Mouse (Mus musculus): ENCODE measurements around the gene Gm10778.
"Not testable (repeated sequence)": the region's sequence is repeated elsewhere in the genome, so short reads cannot be mapped to it uniquely, and the experiment has no call there.

The Gm10778 gene

DNA sequence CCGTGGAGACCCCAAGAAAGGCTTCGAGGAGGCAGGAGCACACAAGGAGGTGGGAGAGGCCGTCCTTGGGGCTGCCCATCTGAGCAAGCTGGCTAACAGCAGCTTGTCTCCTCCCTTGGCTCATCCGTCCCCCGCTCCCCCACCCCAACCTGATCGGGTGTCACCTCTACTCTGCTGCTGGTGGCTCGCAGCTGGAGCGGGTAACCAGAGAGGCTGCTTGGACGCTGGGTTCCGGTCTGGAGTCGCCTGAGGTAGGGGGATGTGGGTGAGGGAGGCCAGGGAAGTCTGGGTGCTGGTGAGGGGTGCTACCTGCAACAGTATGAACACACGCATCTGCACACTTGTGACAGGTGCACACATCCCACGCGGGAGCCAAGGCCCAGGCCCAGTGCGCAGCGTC lies 20.5 kb upstream of the Gm10778 start, which contains the start of gene Ankrd24:
Ankrd24 (plus strand) TSS at position 151 of the 400 bp plus-strand sequence.
- no peak for DNase-seq (ENCODE audit: low spot score)

DNA sequence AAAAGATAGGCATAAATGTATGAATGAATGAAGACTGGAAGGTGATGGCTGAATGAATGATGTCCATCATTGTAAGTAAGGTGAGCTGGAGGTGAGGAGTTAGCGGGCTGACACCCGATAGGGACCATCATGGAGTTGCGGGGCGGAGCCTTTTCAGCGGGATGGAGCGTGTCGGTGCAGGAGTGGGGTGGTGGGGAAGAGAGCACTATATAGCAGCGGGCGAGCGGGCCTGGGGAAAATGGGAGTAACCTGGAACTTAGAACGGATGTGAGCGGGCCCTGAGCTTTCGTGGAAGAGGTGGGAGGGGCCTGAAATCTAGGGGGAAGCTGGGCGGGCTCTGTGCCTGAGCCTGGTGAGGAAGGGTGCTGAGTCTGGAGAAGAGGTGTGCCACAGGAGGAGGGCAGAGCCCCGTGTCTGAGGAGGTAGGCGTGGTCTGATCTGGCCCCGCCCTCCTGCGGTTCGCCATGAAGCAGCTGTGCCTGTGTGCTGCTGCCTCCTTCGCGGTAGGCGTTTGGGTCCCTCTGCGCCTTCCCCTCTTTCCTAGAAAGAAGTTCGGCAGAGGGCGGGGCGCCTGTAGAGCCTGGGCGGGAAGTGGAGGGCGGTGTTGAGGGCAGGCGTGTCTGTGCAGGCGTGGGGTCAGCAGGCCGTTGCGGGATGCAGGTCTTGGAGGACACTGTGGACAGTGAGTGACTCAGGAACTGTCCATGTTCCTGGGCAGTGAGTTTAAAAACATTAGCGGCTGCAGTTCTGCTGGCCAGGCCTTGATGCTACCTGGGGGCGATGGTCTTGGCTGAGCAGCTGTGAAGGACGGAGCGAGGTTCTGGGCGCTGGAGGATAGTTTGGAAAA lies 15.4 kb upstream of the Gm10778 start:
- DNase-seq (ENCODE audit: low spot score), result peak; percentile 87

DNA sequence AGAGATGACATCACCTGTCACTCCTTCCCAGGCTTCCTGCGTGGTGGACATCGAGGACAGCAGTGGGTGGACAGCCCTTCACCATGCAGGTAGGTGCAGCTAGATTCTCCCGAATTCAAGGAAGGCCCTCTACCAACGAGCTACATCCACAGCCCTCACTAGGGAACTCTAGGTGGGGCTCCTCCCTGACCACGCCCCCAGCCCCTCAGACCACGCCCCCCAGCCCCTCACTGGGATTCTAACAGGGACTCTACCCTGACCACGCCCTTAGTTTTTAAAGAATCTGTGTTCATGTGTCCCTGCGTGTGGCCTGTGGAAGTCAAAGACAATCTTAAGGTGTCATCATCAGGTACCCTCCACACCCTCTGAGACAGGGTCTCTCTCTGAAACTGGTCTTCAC lies 12.5 kb upstream of the Gm10778 start:
- no peak for DNase-seq (ENCODE audit: low spot score)

DNA sequence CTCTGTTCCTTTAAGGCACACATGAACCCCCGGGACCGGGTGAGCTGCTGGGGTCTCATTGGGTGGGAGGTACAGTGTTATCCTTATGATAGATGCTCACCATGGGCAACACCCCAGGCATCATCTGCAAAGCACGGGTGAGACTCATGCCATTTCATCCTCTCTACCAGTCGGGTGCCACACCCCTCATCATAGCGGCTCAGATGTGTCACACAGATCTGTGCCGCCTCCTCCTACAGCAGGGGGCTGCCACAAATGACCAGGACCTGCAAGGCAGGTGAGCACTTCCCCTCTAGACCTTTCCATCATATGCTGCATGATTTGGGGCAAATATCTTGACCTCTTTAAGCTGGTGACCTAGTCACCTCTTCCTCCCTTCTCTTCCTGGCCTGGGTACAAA lies 10.8 kb upstream of the Gm10778 start:
- no peak for DNase-seq (ENCODE audit: low spot score)

DNA sequence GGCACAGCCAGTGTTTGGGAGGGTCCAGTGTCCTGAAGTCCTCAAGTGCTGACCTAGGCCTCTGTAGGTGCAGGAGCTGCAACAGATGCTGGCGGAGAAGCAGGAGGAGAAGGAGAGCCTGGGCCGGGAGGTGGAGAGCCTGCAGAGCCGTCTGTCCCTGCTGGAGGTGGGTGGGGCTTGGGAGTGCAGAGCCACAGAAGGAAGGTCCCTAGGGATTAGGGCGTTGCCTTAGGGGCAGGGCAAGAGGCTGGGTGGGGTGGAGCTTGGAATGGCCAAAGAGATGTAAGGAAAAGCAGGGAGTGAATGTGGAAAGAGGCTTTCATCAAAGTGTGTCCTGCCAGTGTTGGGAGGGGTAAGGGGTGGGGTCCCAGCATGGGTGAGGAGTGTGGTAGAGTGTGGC lies 8.0 kb upstream of the Gm10778 start:
- DNase-seq (ENCODE audit: low spot score), result not testable (repeated sequence)

DNA sequence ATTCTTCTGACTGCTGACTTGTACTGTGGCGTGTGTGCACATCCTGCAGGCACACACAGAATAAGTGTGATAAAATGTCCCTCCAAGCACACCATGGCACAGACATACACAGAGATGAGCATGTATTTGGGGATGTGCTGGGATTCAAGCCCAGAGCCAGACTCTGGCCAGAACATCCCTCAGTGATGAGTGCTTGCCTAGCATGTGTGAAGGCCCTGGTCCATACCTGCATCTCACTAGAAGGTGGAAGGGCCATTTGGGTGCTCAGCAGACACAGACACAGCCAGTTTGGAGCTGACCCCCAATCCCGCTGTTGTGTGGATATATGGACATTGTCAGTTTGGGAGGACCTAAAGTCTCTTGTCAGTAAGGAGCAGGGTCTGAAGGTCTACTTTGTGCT lies 7.3 kb upstream of the Gm10778 start:
- DNase-seq (ENCODE audit: low spot score), result no peak

- no peak for DNase-seq (ENCODE audit: low spot score)
These were observed 6.7 kb upstream of the Gm10778 start for GRCm38 (mm10) chr10:81641978-81642647.

DNA sequence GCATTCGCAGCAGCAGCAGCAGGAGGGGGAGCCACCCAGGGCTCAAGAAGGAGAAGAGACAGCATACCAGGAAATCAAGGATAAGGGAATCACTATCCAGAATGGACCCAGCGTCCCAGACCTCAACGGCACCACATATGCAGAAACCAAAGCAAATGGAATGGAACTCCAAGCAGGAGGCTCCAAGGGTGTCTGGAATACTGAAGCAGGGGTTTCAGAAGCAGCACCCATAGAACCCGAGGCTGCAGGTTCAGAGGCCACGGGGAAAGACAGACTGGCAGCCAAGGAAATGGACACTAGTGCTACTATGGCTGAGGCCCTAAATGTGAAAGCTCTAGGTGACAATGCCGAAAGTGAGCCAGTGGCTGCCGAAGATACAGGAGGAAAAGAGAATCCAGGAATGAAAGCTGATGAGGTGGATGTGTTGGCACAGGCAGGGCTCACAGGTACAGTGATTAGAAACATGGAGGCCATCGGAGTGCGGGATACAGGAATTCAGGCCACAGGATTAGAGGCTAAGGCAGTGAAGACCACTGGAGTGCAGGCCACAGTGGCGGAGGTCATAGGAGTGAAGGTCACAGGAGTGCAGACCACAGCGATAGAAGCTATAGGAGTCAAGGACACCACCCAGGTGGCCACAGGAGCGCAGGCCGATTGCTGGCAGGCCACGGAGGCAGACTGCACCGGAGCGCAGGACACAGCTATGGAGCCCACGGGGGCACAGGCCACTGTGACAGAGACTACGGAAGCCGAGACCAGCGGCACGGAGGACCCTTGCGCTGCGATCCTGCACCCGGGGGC lies 6.0 kb upstream of the Gm10778 start:
- DNase-seq (ENCODE audit: low spot score), result no peak

GRCm38 (mm10) chr10:81643449-81644055 lies 5.3 kb upstream of the Gm10778 start:
- DNase-seq (ENCODE audit: low spot score), result peak; percentile 95

DNA sequence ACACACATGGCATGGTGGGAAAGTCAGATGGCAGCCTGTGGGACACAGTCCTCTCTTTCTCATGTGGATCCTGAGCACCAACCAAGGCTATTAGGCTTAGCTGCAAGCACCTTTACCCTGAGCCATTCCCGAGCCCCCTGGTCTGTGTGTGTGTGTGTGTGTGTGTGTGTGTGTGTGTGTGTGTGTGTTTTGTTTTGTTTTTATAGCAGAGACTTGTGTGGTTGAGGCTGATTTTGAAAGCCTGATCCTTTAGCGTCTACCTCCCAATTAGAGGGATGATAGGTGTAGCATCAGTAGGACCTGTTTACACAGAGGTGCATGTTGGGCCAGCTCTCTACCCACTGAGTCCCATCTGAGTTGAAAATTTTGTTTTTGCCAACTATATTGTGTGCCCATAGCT lies 4.7 kb upstream of the Gm10778 start:
- DNase-seq (ENCODE audit: low spot score), result peak; percentile 2

DNA sequence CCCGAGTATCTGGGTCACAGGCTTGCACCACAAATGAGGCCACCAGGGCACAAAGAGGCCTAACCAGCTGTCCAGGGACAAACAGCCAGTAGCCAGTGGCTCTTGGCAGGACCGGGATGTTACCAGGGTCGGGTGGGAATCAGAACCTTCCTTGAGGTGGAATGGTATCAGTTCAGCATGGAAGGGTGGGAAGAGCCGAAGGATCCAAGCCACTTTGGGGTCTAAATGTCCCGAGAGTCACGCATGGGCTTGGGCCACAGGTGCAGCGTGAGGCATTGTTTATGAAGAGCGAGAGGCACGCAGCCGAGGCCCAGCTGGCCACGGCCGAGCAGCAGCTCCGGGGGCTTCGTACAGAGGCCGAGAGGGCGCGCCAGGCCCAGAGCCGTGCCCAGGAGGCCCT lies 4.1 kb upstream of the Gm10778 start:
- peak; percentile 9 for DNase-seq (ENCODE audit: low spot score)

DNA sequence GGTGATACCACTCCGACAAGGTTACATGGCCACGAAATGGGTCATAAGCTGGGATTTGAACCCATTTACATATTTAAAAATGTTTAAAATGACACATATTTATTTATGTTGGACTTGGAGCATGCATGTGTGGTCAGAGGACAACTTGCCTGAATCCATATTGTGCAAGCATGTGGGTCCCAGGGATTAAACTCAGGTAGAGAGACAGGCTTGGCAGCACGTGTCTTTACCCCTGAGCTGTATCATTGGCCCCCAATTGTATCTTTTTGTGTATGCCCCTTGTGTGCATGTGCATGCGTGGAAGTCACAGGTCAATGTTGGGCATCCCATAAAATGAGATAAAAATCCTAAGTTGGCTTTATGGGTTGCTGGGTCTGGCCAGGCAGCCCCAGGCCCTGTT lies 3.5 kb upstream of the Gm10778 start:
- peak; percentile 2 for DNase-seq (ENCODE audit: low spot score)

- DNase-seq (ENCODE audit: low spot score), result peak; percentile 9
These were observed 2.8 kb upstream of the Gm10778 start for GRCm38 (mm10) chr10:81646015-81646555.

- DNase-seq (ENCODE audit: low spot score), result no peak
These were observed 6.3 kb downstream of the Gm10778 start for GRCm38 (mm10) chr10:81655178-81655577.

- DNase-seq (ENCODE audit: low spot score), result no peak
These were observed 7.3 kb downstream of the Gm10778 start for GRCm38 (mm10) chr10:81656174-81656573.

DNA sequence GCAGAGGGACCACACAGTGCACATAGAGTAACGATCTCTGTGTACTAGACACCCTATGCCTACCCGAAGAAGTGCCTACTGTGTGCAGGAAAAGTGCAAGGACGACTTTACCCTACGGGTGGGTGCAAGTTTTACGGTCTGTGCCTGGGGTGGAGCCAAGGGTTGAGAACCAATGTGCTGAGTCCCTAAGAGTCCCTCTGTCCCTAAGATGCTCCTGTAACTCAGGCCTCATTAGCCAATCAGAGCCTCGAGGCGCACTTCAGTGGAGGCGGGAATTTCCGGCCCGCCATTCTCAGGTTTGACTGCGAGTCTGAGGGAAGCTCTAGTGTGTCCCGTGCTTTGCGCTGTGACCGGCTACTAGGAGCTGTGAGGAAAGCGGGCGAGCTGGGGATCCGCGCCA lies 38.3 kb downstream of the Gm10778 start:
- not testable (repeated sequence) for DNase-seq (ENCODE audit: low spot score)

GRCm38 (mm10) chr10:81704531-81705301 lies 55.9 kb downstream of the Gm10778 start, which contains the start of gene Zfp433:
Gene Zfp433 (plus strand): TSS chr10:81704825.
- DNase-seq (ENCODE audit: low spot score), result not testable (repeated sequence)
